Mouse (Mus musculus) adipocyte (in vitro differentiated cells): ENCODE measurements around the gene Duox1.
"Not testable (repeated sequence)": the region's sequence is repeated elsewhere in the genome, so short reads cannot be mapped to it uniquely, and the experiment has no call there.

Experiments used
- DNase-seq: peaks from one replicate; pipeline ENCODE4 v3.0.0-alpha.2; 2016; ENCODE audit warnings: low spot score

Gene Duox1

GRCm38 (mm10) chr2:122312722-122313417 is 2.6 kb upstream of the Duox1 start:
- no peak for DNase-seq

- DNase-seq = no peak
Observed at GRCm38 (mm10) chr2:122313536-122313935, 1.9 kb upstream of the Duox1 start, which contains the start of gene Duoxa1. Duoxa1 (minus strand) TSS chr2:122313730.

GRCm38 (mm10) chr2:122317384-122317783 is 1.9 kb downstream of the Duox1 start:
- DNase-seq = no peak

- DNase-seq = no peak
Observed at GRCm38 (mm10) chr2:122323960-122324359, 8.5 kb downstream of the Duox1 start.

- DNase-seq = no peak
Observed at GRCm38 (mm10) chr2:122324586-122324985, 9.1 kb downstream of the Duox1 start.

- no peak for DNase-seq
Observed at GRCm38 (mm10) chr2:122325361-122325760, 9.9 kb downstream of the Duox1 start.

- no peak for DNase-seq
Observed at GRCm38 (mm10) chr2:122327986-122328385, 12.5 kb downstream of the Duox1 start.

- DNase-seq = not testable (repeated sequence)
Observed at GRCm38 (mm10) chr2:122330317-122330716, 14.8 kb downstream of the Duox1 start.

- DNase-seq = no peak
Observed at GRCm38 (mm10) chr2:122332222-122332621, 16.8 kb downstream of the Duox1 start.

GRCm38 (mm10) chr2:122334170-122334569 is 18.7 kb downstream of the Duox1 start:
- no peak for DNase-seq

- DNase-seq = no peak
Observed at GRCm38 (mm10) chr2:122337291-122337690, 21.8 kb downstream of the Duox1 start.

- no peak for DNase-seq
Observed at GRCm38 (mm10) chr2:122345106-122345893, 29.8 kb downstream of the Duox1 start.

- not testable (repeated sequence) for DNase-seq
Observed at GRCm38 (mm10) chr2:122346164-122346563, 30.7 kb downstream of the Duox1 start.

GRCm38 (mm10) chr2:122347257-122347656 is 31.8 kb downstream of the Duox1 start:
- DNase-seq = no peak

GRCm38 (mm10) chr2:122348531-122349131 is 33.2 kb downstream of the Duox1 start:
- DNase-seq = peak; percentile 87

GRCm38 (mm10) chr2:122349136-122349785 is 33.8 kb downstream of the Duox1 start:
- no peak for DNase-seq

- peak; percentile 56 for DNase-seq
Observed at GRCm38 (mm10) chr2:122351156-122351930, 35.9 kb downstream of the Duox1 start.

GRCm38 (mm10) chr2:122351931-122352329 is 36.5 kb downstream of the Duox1 start:
- peak; percentile 49 for DNase-seq

- no peak for DNase-seq
Observed at GRCm38 (mm10) chr2:122352992-122353391, 37.5 kb downstream of the Duox1 start.

GRCm38 (mm10) chr2:122353765-122354164 is 38.3 kb downstream of the Duox1 start:
- DNase-seq = no peak

GRCm38 (mm10) chr2:122354191-122354929 is 38.9 kb downstream of the Duox1 start:
- no peak for DNase-seq
